Mouse (Mus musculus): Measurements from ENCODE around the gene Il2ra. TPM values are rescaled to one million over a fixed set of nuclear protein-coding genes. Genes with fewer than 3 reads are reported as not detected.
A peak's percentile ranks its signal among the peaks of the same experiment; 100 is the strongest.

Il2ra gene
- polyA plus RNA-seq, 1 experiment from 2014 or later: 0.05 TPM

GRCm38 (mm10) chr2:11657581-11657980 lies 15.0 kb downstream of the Il2ra start:
- H3K36me3 ChIP-seq (ENCODE audit: control insufficient read depth, insufficient read depth): no peaks in the 10 kb centered on the region
- no peak for ATAC-seq
- H3K4me2 ChIP-seq (replicated peaks; ENCODE audit: low read depth): no peak overlapping the region
- no peaks in the 10 kb centered on the region for H3K4me1 ChIP-seq (replicated peaks; ENCODE audit: control insufficient read depth, insufficient read depth, low read length)
- WGBS: 78% methylated on average over 2 of the region's 2 CpGs
- no peaks in the 10 kb centered on the region for H3K27me3 ChIP-seq (replicated peaks; ENCODE audit: control insufficient read depth, insufficient read depth, low read length)
- no peak overlapping the region for H3K27ac ChIP-seq (ENCODE audit: low read depth, low read length)
- TF ChIP-seq CTCF (IDR thresholded peaks at IDR 0.05; ENCODE audit: low read depth): no peak
- H3K9ac ChIP-seq (ENCODE audit: low read depth, low read length): no peak overlapping the region
- no peak overlapping the region for H3K4me3 ChIP-seq (ENCODE audit: low read depth, low read length)
- no peaks in the 10 kb centered on the region for H3K9me3 ChIP-seq (ENCODE audit: control insufficient read depth)

GRCm38 (mm10) chr2:11659263-11659662 lies 16.7 kb downstream of the Il2ra start:
- WGBS: 13% methylated on average over 2 of the region's 2 CpGs
- no peaks in the 10 kb centered on the region for H3K4me1 ChIP-seq (replicated peaks; ENCODE audit: control insufficient read depth, insufficient read depth, low read length)
- no peak for ATAC-seq

GRCm38 (mm10) chr2:11662143-11662906 lies 19.7 kb downstream of the Il2ra start:
- Histone ChIP-seq H3K4me3 (ENCODE audit: low read depth, low read length) (no peak overlapping the region), H3K27ac (ENCODE audit: low read depth, low read length) (no peak overlapping the region), H3K27me3 (replicated peaks; ENCODE audit: control insufficient read depth, insufficient read depth, low read length) (no peaks in the 10 kb centered on the region), H3K4me2 (replicated peaks; ENCODE audit: low read depth) (no peak overlapping the region), H3K4me1 (replicated peaks; ENCODE audit: control insufficient read depth, insufficient read depth, low read length) (no peaks in the 10 kb centered on the region), H3K36me3 (ENCODE audit: control insufficient read depth, insufficient read depth) (no peaks in the 10 kb centered on the region), H3K9me3 (ENCODE audit: control insufficient read depth) (no peaks in the 10 kb centered on the region), H3K9ac (ENCODE audit: low read depth, low read length) (no peak overlapping the region)
- no peak for TF ChIP-seq CTCF (IDR thresholded peaks at IDR 0.05; ENCODE audit: low read depth)
- 85% methylated on average over 6 of the region's 6 CpGs for WGBS
- ATAC-seq: no peak

More at GRCm38 (mm10) chr2:11659263-11659662, 16.7 kb downstream of the Il2ra start:
- Histone ChIP-seq H3K4me3 (ENCODE audit: low read depth, low read length) (no peak overlapping the region), H3K4me2 (replicated peaks; ENCODE audit: low read depth) (no peak overlapping the region), H3K9me3 (ENCODE audit: control insufficient read depth) (no peaks in the 10 kb centered on the region), H3K27ac (ENCODE audit: low read depth, low read length) (no peak overlapping the region), H3K27me3 (replicated peaks; ENCODE audit: control insufficient read depth, insufficient read depth, low read length) (no peaks in the 10 kb centered on the region), H3K36me3 (ENCODE audit: control insufficient read depth, insufficient read depth) (no peaks in the 10 kb centered on the region), H3K9ac (ENCODE audit: low read depth, low read length) (no peak overlapping the region)
- TF ChIP-seq CTCF (IDR thresholded peaks at IDR 0.05; ENCODE audit: low read depth): no peak

- H3K9me3 ChIP-seq (ENCODE audit: control insufficient read depth): no peaks in the 10 kb centered on the region
- TF ChIP-seq CTCF (IDR thresholded peaks at IDR 0.05; ENCODE audit: low read depth): no peak
- WGBS: 97% methylated on average over 1 of the region's 1 CpGs
Measured at GRCm38 (mm10) chr2:11662907-11663230, 20.3 kb downstream of the Il2ra start.

GRCm38 (mm10) chr2:11663961-11664360 lies 21.4 kb downstream of the Il2ra start:
- ATAC-seq: peak; percentile 63
- H3K36me3 ChIP-seq (ENCODE audit: control insufficient read depth, insufficient read depth): no peaks in the 10 kb centered on the region
- no peaks in the 10 kb centered on the region for H3K27me3 ChIP-seq (replicated peaks; ENCODE audit: control insufficient read depth, insufficient read depth, low read length)
- TF ChIP-seq CTCF (IDR thresholded peaks at IDR 0.05; ENCODE audit: low read depth): peak; percentile 93
- peak overlapping the region; percentile 50 for H3K4me2 ChIP-seq (replicated peaks; ENCODE audit: low read depth)
- H3K9me3 ChIP-seq (ENCODE audit: control insufficient read depth): no peaks in the 10 kb centered on the region
- no peak overlapping the region for H3K9ac ChIP-seq (ENCODE audit: low read depth, low read length)
- H3K4me1 ChIP-seq (replicated peaks; ENCODE audit: control insufficient read depth, insufficient read depth, low read length): no peaks in the 10 kb centered on the region
- WGBS: 4% methylated on average over 10 of the region's 10 CpGs
- H3K27ac ChIP-seq (ENCODE audit: low read depth, low read length): no peak overlapping the region
- H3K4me3 ChIP-seq (ENCODE audit: low read depth, low read length): no peak overlapping the region

More at GRCm38 (mm10) chr2:11662907-11663230, 20.3 kb downstream of the Il2ra start:
- H3K27me3 ChIP-seq (replicated peaks; ENCODE audit: control insufficient read depth, insufficient read depth, low read length): no peaks in the 10 kb centered on the region
- no peak overlapping the region for H3K4me2 ChIP-seq (replicated peaks; ENCODE audit: low read depth)
- H3K9ac ChIP-seq (ENCODE audit: low read depth, low read length): no peak overlapping the region
- no peak overlapping the region for H3K4me3 ChIP-seq (ENCODE audit: low read depth, low read length)
- H3K4me1 ChIP-seq (replicated peaks; ENCODE audit: control insufficient read depth, insufficient read depth, low read length): no peaks in the 10 kb centered on the region
- ATAC-seq: no peak
- H3K27ac ChIP-seq (ENCODE audit: low read depth, low read length): no peak overlapping the region
- no peaks in the 10 kb centered on the region for H3K36me3 ChIP-seq (ENCODE audit: control insufficient read depth, insufficient read depth)

GRCm38 (mm10) chr2:11664367-11664766 lies 21.8 kb downstream of the Il2ra start:
- 48% methylated on average over 6 of the region's 6 CpGs for WGBS
- Histone ChIP-seq H3K4me3 (ENCODE audit: low read depth, low read length) (no peak overlapping the region), H3K4me2 (replicated peaks; ENCODE audit: low read depth) (peak overlapping the region; percentile 50), H3K9ac (ENCODE audit: low read depth, low read length) (no peak overlapping the region), H3K36me3 (ENCODE audit: control insufficient read depth, insufficient read depth) (no peaks in the 10 kb centered on the region), H3K27ac (ENCODE audit: low read depth, low read length) (no peak overlapping the region), H3K4me1 (replicated peaks; ENCODE audit: control insufficient read depth, insufficient read depth, low read length) (no peaks in the 10 kb centered on the region), H3K9me3 (ENCODE audit: control insufficient read depth) (no peaks in the 10 kb centered on the region), H3K27me3 (replicated peaks; ENCODE audit: control insufficient read depth, insufficient read depth, low read length) (no peaks in the 10 kb centered on the region)
- ATAC-seq: peak; percentile 49; the same call in 1 of the 2 replicates
- no peak for TF ChIP-seq CTCF (IDR thresholded peaks at IDR 0.05; ENCODE audit: low read depth)

Measured in intestine, postnatal 0 days (tissue).